Mouse (Mus musculus): ENCODE results near the gene Obp2b.
"Not testable (repeated sequence)": the region's sequence is repeated elsewhere in the genome, so short reads cannot be mapped to it uniquely, and the experiment has no call there.

Obp2b gene

GRCm38 (mm10) chr2:25736709-25737108 is at the start of gene Obp2b:
TSS of gene Obp2b (plus strand) at chr2:25737009.
- not testable (repeated sequence) for DNase-seq (ENCODE audit: low read depth)

DNA sequence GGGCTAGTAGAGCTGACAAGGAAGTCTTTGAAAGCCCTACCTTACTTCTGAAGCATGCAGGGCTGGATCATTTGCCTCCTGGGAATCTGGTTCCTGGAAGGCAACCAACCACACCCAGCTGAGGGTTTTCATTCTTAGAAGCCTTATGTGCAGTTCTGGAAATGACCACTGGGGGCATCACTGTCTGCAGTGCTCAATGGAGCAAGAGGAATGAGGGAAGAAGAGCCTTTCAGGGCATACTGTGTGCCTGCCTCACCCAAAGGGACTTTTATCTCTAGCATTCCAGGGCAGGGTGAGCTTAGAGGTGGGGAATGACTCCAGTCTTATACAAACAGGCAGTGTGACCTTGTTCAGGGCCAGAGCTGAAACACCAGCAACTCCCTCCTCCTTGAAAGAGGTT is 42.2 kb upstream of the Obp2b start:
- DNase-seq (ENCODE audit: low read depth): peak; percentile 80

DNA sequence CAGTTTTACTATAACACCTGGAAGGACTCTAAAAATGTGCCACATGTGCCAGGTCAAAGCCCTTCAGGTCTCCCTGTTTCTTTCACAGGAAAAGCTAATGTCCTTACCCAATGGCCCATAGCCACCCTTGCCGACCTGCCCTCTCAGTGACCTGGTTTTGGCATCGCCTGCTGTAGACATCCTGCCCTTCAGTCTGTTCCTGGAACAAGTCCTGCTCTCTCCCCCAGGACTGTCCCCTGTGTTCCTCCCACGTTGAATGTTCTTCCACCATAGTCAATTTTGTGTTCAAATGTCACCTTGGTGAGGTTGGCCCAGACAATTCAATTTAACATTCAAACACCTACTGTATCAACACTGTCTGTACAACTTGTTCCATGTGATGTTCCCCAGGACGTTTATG is 39.9 kb upstream of the Obp2b start:
- DNase-seq (ENCODE audit: low read depth): no peak

- no peak for DNase-seq (ENCODE audit: low read depth)
Measured at GRCm38 (mm10) chr2:25698696-25699095, 38.1 kb upstream of the Obp2b start.

DNA sequence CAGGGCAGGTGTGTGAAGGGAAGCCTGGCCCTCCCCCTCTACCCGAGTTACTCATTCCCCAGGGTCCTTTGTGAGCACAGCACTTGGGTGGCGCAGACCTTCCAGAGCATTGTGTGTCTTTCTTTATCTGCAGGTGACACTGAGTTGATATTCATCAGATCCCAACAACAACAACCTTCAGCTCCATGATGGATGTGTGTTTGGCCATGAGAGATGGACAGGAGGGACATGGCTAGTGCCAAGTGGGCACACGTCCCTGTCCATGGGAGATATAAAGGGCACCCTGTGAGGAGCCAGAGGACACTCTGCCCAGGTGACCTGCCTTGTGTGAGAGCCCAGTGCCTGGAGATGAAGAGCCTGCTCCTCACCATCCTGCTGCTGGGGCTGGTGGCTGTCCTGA is 37.1 kb upstream of the Obp2b start, which contains the start of gene Obp2a:
Gene Obp2a, plus strand, starts transcription at position 301 of the 400 bp plus-strand sequence.
- DNase-seq (ENCODE audit: low read depth): not testable (repeated sequence)

- no peak for DNase-seq (ENCODE audit: low read depth)
Measured at GRCm38 (mm10) chr2:25701001-25701400, 35.8 kb upstream of the Obp2b start.

- DNase-seq (ENCODE audit: low read depth): no peak
Measured at GRCm38 (mm10) chr2:25703706-25704105, 33.1 kb upstream of the Obp2b start.

DNA sequence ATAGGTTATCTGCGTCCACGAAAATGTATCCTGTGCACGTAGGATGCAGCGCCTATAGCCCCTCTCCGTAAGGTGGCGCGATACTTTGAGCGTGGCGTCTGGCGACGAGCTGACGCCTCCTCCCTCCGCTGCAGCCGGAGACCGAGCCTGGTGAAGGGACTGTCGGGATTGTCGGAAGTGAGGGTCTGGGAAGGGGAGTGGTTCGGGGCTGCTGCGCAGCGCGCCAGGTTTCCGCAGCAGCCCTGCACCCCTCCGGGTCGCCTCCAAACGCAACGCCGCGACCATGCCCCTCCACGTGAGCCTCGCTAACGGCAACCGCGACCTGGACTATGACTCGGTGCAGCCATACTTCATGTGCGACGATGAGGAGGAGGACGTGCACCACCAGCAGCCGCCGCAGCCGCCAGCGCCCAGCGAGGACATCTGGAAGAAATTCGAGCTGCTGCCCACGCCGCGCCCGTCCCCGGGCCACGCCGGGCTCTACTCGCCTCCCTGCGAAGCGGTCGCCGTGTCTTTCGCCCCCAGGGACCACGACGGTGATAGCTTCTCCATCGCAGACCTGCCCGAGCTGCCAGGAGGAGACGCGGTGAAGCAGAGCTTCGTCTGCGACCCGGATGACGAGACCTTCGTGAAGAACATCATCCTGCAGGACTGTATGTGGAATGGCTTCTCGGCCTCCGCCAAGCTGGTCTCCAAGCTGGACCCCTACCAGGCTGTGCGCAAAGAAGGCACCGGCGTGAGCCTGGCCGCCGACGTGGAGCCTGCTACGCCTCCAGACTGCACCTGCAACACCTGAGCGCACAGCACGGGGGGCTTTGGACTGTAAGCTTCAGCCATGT is 29.9 kb upstream of the Obp2b start, which contains the start of gene Bmyc:
Gene Bmyc, plus strand, starts transcription at position 97 of the 839 bp plus-strand sequence.
- DNase-seq (ENCODE audit: low read depth): no peak

GRCm38 (mm10) chr2:25708121-25708520 is 28.7 kb upstream of the Obp2b start:
- DNase-seq (ENCODE audit: low read depth): peak; percentile 22

DNA sequence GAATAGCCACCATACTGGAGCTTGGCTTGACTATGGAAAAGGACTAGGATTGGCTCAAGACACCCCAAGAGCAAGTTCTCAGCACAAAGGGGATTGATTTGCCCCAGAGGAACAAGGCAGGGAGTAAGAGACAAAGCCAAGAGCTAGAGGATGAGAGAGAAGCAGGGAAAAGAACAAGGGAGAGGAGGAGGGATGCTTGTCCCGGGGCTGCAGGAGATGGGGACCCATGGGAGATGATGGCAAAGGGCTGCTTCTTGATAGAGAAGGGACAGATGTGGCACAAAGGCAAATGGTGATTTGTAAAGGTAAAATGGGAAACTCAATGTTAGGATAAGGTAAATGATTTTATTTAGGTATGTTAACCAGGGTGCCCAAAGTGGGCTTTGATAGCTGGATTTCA is 27.8 kb upstream of the Obp2b start:
- not testable (repeated sequence) for DNase-seq (ENCODE audit: low read depth)

DNA sequence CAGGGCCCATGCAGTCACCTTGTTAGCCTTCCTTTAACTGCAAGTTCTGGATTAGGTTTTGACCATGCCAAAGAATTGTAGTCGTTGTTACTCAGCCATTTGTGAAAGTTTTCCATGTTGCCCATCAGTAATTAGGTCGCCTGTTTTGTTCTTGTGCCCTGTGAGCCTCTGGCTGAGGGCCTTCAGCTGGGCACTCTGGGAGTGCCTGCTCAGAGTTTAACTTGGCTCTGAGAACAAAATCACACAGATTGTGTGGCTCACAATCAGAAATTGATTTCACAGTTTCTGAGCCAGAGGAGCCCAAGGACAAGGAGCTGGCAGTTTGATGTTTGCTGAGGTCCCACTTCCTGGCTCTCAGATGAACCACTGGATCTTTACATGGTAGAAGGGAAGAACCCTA is 27.0 kb upstream of the Obp2b start:
- not testable (repeated sequence) for DNase-seq (ENCODE audit: low read depth)

- not testable (repeated sequence) for DNase-seq (ENCODE audit: low read depth)
Measured at GRCm38 (mm10) chr2:25711641-25712040, 25.2 kb upstream of the Obp2b start.

GRCm38 (mm10) chr2:25717222-25717621 is 19.6 kb upstream of the Obp2b start:
- no peak for DNase-seq (ENCODE audit: low read depth)

DNA sequence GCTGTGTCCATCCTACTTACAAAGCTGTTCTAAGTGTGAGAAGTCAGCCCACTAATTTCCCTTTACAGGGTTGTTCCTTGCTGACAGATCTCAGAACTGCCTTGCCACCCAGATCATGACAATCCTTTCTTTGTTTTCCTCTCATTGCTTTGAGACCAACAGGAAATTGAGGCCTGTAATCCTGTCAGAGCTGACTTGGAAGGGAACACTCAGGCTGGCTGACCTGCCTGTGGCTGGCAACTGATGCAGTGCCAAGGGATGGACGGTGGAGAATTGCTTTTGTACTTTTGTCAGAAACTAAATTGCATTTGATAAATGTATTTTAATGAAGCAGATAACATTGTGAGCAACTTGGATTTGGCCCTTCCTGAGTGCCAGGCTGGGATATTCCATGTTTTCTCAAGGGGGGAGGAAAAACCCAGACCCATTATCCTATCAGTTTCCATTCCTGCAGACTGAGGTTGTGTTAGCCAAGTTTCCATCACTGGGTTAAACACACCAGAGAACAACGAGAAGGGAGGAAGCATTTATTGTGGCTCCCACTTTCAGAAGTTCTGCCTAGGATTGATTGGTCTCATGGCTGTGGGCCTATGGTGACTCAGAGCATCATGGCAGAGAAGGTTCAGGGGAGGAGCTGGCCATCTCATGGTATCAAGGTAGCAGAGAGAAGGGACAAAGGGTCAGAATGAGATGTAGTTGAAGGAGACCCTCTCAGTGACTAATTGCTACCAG is 3.4 kb upstream of the Obp2b start:
- no peak for DNase-seq (ENCODE audit: low read depth)

GRCm38 (mm10) chr2:25741671-25742070 is 4.9 kb downstream of the Obp2b start:
- no peak for DNase-seq (ENCODE audit: low read depth)

- DNase-seq (ENCODE audit: low read depth): no peak
Measured at GRCm38 (mm10) chr2:25754201-25754600, 17.4 kb downstream of the Obp2b start.

GRCm38 (mm10) chr2:25758064-25758625 is 21.3 kb downstream of the Obp2b start:
- no peak for DNase-seq (ENCODE audit: low read depth)

DNA sequence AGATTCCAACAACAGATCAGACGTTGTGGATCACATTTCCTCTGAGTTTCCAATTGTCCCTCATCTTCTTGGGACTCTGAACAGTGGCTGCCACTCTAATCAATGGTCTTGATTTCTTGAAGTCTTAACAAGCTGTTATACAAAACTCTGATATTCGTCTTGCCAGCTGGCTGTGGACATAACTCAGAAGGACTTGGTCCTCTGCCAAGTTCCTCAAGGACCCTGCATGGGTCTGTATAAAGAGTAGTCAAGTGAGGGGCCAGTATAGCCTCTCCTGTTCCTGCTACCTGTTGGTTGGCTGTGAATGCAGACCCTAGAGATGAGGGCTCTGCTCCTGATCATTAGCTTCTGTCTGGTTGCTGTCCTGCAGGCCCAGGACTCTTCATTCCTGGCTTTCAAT is 28.5 kb downstream of the Obp2b start, which contains the start of gene Lcn3:
Gene Lcn3, plus strand, starts transcription at position 301 of the 400 bp plus-strand sequence.
- no peak for DNase-seq (ENCODE audit: low read depth)

DNA sequence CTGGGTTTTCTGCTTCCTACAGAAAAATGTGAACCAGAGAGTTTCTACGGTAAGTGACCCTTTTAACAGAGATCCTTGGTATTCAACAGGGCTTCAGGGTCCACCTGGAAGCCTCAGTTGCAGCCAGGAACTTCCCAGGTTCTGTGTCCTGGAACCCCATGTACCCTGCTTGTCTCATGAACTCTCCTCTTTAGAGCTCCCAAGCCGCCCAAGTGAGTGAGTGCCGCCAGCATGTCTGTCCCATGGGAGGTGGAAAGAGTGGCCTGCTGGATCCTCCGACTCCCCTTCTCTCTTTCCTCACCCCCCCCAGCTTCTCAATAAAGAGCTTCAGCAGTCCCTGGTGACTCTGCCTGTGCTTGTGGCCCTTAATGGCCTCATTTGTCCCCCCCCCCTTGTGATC is 31.0 kb downstream of the Obp2b start:
- DNase-seq (ENCODE audit: low read depth): no peak

- no peak for DNase-seq (ENCODE audit: low read depth)
Measured at GRCm38 (mm10) chr2:25773507-25773906, 36.7 kb downstream of the Obp2b start.

DNA sequence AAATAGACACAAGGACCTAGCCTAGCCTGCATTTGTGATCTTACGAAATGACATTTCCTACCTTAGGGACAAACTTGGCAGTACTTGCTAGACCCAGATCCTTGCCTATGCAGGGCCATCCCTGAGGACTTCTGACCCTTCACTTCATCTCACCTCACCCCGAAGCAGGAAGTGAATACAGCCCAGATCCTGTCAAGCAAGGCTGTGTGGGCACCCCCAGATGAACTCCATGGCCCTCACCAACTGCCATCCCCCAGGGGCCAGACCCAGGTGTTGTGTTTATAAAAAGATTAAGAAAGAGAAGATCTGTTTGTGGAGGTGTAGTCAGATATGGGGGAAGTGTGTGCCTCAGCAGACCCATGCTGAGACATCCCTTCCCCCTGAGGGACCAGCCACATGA is 37.8 kb downstream of the Obp2b start:
- no peak for DNase-seq (ENCODE audit: low read depth)

DNA sequence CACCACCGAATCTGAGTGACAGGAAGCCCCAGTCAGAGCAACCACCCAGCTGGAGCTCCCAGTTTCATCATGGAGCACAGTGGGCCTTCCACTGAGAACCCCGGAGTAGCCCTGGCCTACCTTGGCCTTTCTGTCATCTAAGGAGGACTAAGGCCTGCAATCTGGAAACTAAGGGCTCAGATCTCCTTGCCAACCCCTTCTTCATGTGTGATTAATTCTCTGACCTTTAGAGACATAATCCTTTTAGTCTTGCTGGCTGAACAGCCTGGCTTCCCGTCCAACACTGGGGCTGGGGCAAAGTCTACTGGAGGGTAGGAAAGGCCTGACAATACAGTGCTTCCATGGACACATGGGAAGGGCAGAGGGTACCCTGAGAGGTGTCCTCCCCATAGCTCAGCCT is 39.2 kb downstream of the Obp2b start:
- no peak for DNase-seq (ENCODE audit: low read depth)

- no peak for DNase-seq (ENCODE audit: low read depth)
Measured at GRCm38 (mm10) chr2:25776717-25777116, 39.9 kb downstream of the Obp2b start, which contains the start of gene Lcn11. TSS of gene Lcn11 (plus strand) at chr2:25777017.

Measured in NIH3T3 (cell line).